Comparison of ENCODE assay signal across 25 mouse cellular contexts in genomic region chr8:119620848-119621465, GRCm38 (mm10). TPM values are rescaled to one million over a fixed set of nuclear protein-coding genes. Genes with fewer than 3 reads are reported as not detected.
DNase-seq lines count a peak whose midpoint lies in the region; ATAC-seq and TF ChIP-seq lines count a peak whose summit lies in the region.
"Had no signal": no experiment of that assay in that cellular context is flagged by ENCODE, and none has a peak within 500 bp of the region (broad histone marks: within the 10 kb centered on the region; RNA-seq: fewer than 3 reads in every experiment).

No protein-coding gene starts in this region.

- H3K9ac ChIP-seq in heart, postnatal 0 days (replicated peaks; ENCODE audit: low read depth, low read length) = no peak overlapping the region
- H3K9ac ChIP-seq in midbrain, embryonic 16.5 days (ENCODE audit: low read depth, low read length) = no peak overlapping the region
- H3K9ac ChIP-seq: embryonic facial prominence, embryonic 13.5 days; forebrain, embryonic 12.5 days; hindbrain, embryonic 13.5 days had no signal

- no peaks in the 10 kb centered on the region for H3K36me3 ChIP-seq in heart, postnatal 0 days (replicated peaks; ENCODE audit: control insufficient read depth, insufficient read depth, low read length)
- H3K36me3 ChIP-seq in midbrain, embryonic 16.5 days (ENCODE audit: control insufficient read depth, insufficient read depth, low read length) = no peaks in the 10 kb centered on the region
- H3K36me3 ChIP-seq: embryonic facial prominence, embryonic 13.5 days; forebrain, embryonic 12.5 days; hindbrain, embryonic 13.5 days had no signal

- no peak for TF ChIP-seq CTCF in heart, postnatal 0 days (IDR thresholded peaks at IDR 0.05; ENCODE audit: low read depth)

- peak; percentile 40 for ATAC-seq in heart, postnatal 0 days (ENCODE audit: insufficient read depth, low read depth)
- no peak for ATAC-seq in midbrain, embryonic 16.5 days
- ATAC-seq: forebrain, embryonic 16.5 days; hindbrain, postnatal 0 days had no signal

- intact Hi-C loops in heart, postnatal 36 days (cut with DNase I) = no loop called here

- H3K4me3 ChIP-seq in heart, postnatal 0 days (ENCODE audit: low read depth, low read length) = no peak overlapping the region
- H3K4me3 ChIP-seq in midbrain, embryonic 16.5 days (ENCODE audit: low read depth, low read length) = no peak overlapping the region
- H3K4me3 ChIP-seq: embryonic facial prominence, embryonic 13.5 days; forebrain, embryonic 12.5 days; hindbrain, embryonic 13.5 days had no signal

- H3K27ac ChIP-seq in heart, postnatal 0 days (ENCODE audit: low read depth) = no peak overlapping the region; the same call in 1 of the 2 replicates
- H3K27ac ChIP-seq in midbrain, embryonic 16.5 days (ENCODE audit: low read length) = no peak overlapping the region
- H3K27ac ChIP-seq: embryonic facial prominence, embryonic 13.5 days; forebrain, embryonic 12.5 days; hindbrain, embryonic 13.5 days; hindbrain, postnatal 0 days; kidney, postnatal 0 days had no signal

- 0 out of 2 replicates have a peak, but pooled peaks cover 6% of the 10 kb centered on the region for H3K27me3 ChIP-seq in heart, postnatal 0 days (ENCODE audit: control insufficient read depth, insufficient read depth, low read length)
- no peaks in the 10 kb centered on the region for H3K27me3 ChIP-seq in midbrain, embryonic 16.5 days (ENCODE audit: control insufficient read depth, insufficient read depth, low read depth, low read length)
- H3K27me3 ChIP-seq: embryonic facial prominence, embryonic 13.5 days; forebrain, embryonic 12.5 days had no signal

- TF ChIP-seq EP300 in heart, postnatal 0 days (IDR thresholded peaks at IDR 0.05; ENCODE audit: low read depth) = no peak

- WGBS in heart, postnatal 0 days = 51% methylated on average over 14 of the region's 14 CpGs
- WGBS in midbrain, embryonic 16.5 days = 89% methylated on average over 14 of the region's 14 CpGs

- peaks cover 6% of the 10 kb centered on the region; the same call in 1 of the 2 replicates for H3K4me1 ChIP-seq in heart, postnatal 0 days (ENCODE audit: control insufficient read depth, insufficient read depth)
- H3K4me1 ChIP-seq in midbrain, embryonic 16.5 days (ENCODE audit: control insufficient read depth, insufficient read depth, low read length) = no peaks in the 10 kb centered on the region
- H3K4me1 ChIP-seq: embryonic facial prominence, embryonic 13.5 days; forebrain, embryonic 12.5 days had no signal

- no peaks in the 10 kb centered on the region for H3K9me3 ChIP-seq in heart, postnatal 0 days (replicated peaks; ENCODE audit: control insufficient read depth, low read length)
- H3K9me3 ChIP-seq in midbrain, embryonic 16.5 days (replicated peaks; ENCODE audit: control insufficient read depth, low read length, poor library complexity, severe bottlenecking) = no peaks in the 10 kb centered on the region
- H3K9me3 ChIP-seq: embryonic facial prominence, embryonic 13.5 days; forebrain, embryonic 12.5 days; hindbrain, embryonic 13.5 days had no signal

- peak; percentile 93 for DNase-seq in heart, adult 11 months
- no peak for DNase-seq in heart, postnatal 36 days
- peak; percentile 21 to 24 for DNase-seq in heart, adult 9 months (ENCODE audit: low spot score in 2 of 2)
- no peak for DNase-seq in heart, postnatal 4 days
- DNase-seq in R1 (ENCODE audit: low read depth, low spot score) = peak; percentile 55
- DNase-seq in heart, postnatal 0 days (ENCODE audit: low spot score) = no peak
- DNase-seq: adrenal gland, adult 2 months; adrenal gland, postnatal 25 days; cerebellum, adult 18-20 months; cerebellum, adult 9-11 months; cerebellum, postnatal 36 days; gastrocnemius, postnatal 10 days; kidney, adult 11 months; kidney, adult 9 months had no signal

- H3K4me2 ChIP-seq in heart, postnatal 0 days (ENCODE audit: low read depth, low read length) = no peak overlapping the region
- H3K4me2 ChIP-seq in midbrain, embryonic 16.5 days (ENCODE audit: low read length) = no peak overlapping the region
- H3K4me2 ChIP-seq: embryonic facial prominence, embryonic 13.5 days; forebrain, embryonic 12.5 days; hindbrain, embryonic 13.5 days had no signal

RNA-seq across cellular contexts. Expression of gene Adad2, which starts 8.4 kb away (rescaled TPM):
- not detected for total RNA-seq in heart, postnatal 36 days (2021)
- total RNA-seq in heart, postnatal 4 days (2021) = not detected
- not detected in 2 replicates for total RNA-seq in heart, postnatal 0 days (2014; rRNA removed; ENCODE audit: low replicate concordance)
- polyA plus RNA-seq in heart, postnatal 0 days (2015; fragmentation: Nextera tagmentation; extraction: Ambion mirVana) = not detected in 2 replicates
- 0.10 and 0.19 TPM in 2 replicates for polyA plus RNA-seq in midbrain, embryonic 16.5 days (2015; fragmentation: Nextera tagmentation; extraction: Ambion mirVana)
- total RNA-seq: adrenal gland, adult 2 months; adrenal gland, postnatal 25 days; gastrocnemius, postnatal 10 days; hematopoietic stem cell, adult 5-6 weeks; MEL had no signal
- polyA plus RNA-seq: adrenal gland, adult 2 months; embryonic facial prominence, embryonic 13.5 days; forebrain, embryonic 16.5 days; frontal cortex, adult 2 months; heart, embryonic 14.5 days; hindbrain, embryonic 13.5 days; kidney, postnatal 0 days had no signal

RNA-seq across cellular contexts. Expression of gene Kcng4, which starts 14.5 kb away (rescaled TPM):
- under 1 TPM; 0.11 to 0.22 TPM for total RNA-seq in heart, postnatal 36 days (2021)
- not detected for total RNA-seq in heart, postnatal 4 days (2021)
- not detected in 2 replicates for total RNA-seq in heart, postnatal 0 days (2014; rRNA removed; ENCODE audit: low replicate concordance)
- 0.04 and 0.10 TPM in 2 replicates for polyA plus RNA-seq in heart, postnatal 0 days (2015; fragmentation: Nextera tagmentation; extraction: Ambion mirVana)
- 0.26 and 1.6 TPM in 2 replicates for polyA plus RNA-seq in midbrain, embryonic 16.5 days (2015; fragmentation: Nextera tagmentation; extraction: Ambion mirVana)
- total RNA-seq: hematopoietic stem cell, adult 5-6 weeks; MEL had no signal
- polyA plus RNA-seq: forebrain, embryonic 16.5 days; heart, embryonic 14.5 days; hindbrain, embryonic 13.5 days had no signal

RNA-seq across cellular contexts. Expression of gene Taf1c, which starts 15.9 kb away (rescaled TPM):
- 1 to 10 TPM; 3.6 to 3.8 TPM for total RNA-seq in heart, postnatal 36 days (2021)
- total RNA-seq in heart, postnatal 4 days (2021) = 1 to 10 TPM; 4.3 to 4.5 TPM
- total RNA-seq in heart, postnatal 0 days (2014; rRNA removed; ENCODE audit: low replicate concordance) = 5.3 and 5.6 TPM in 2 replicates
- polyA plus RNA-seq in heart, postnatal 0 days (2015; fragmentation: Nextera tagmentation; extraction: Ambion mirVana) = 3.4 and 3.7 TPM in 2 replicates
- polyA plus RNA-seq in midbrain, embryonic 16.5 days (2015; fragmentation: Nextera tagmentation; extraction: Ambion mirVana) = 14.3 and 14.6 TPM in 2 replicates

RNA-seq across cellular contexts. Expression of gene Wfdc1, which starts 45.2 kb away (rescaled TPM):
- total RNA-seq in heart, postnatal 36 days (2021) = 10 to 100 TPM; 33.5 to 40.7 TPM
- total RNA-seq in heart, postnatal 4 days (2021) = 10 to 100 TPM; 26.3 to 26.8 TPM
- total RNA-seq in heart, postnatal 0 days (2014; rRNA removed; ENCODE audit: low replicate concordance) = 44.1 and 55.0 TPM in 2 replicates
- polyA plus RNA-seq in heart, postnatal 0 days (2015; fragmentation: Nextera tagmentation; extraction: Ambion mirVana) = 21.0 and 22.4 TPM in 2 replicates
- polyA plus RNA-seq in midbrain, embryonic 16.5 days (2015; fragmentation: Nextera tagmentation; extraction: Ambion mirVana) = 6.0 and 6.3 TPM in 2 replicates
- total RNA-seq: hematopoietic stem cell, adult 5-6 weeks; MEL had no signal

RNA-seq across cellular contexts. Expression of gene Dnaaf1, which starts 45.9 kb away (rescaled TPM):
- total RNA-seq in heart, postnatal 36 days (2021) = not detected
- total RNA-seq in heart, postnatal 4 days (2021) = not detected
- total RNA-seq in heart, postnatal 0 days (2014; rRNA removed; ENCODE audit: low replicate concordance) = not detected in 2 replicates
- 0.07 and 0.41 TPM in 2 replicates for polyA plus RNA-seq in heart, postnatal 0 days (2015; fragmentation: Nextera tagmentation; extraction: Ambion mirVana)
- polyA plus RNA-seq in midbrain, embryonic 16.5 days (2015; fragmentation: Nextera tagmentation; extraction: Ambion mirVana) = 0.75 and 0.83 TPM in 2 replicates
- total RNA-seq: gastrocnemius, postnatal 10 days; hematopoietic stem cell, adult 5-6 weeks; hindbrain, postnatal 0 days had no signal
- polyA plus RNA-seq: adrenal gland, adult 2 months had no signal

Comparison
In these comparisons a context has a peak if more than half of its experiments do, and no peak if none do; other contexts are left out.
1. DNase-seq: peak in heart, adult 11 months (single experiment), heart, adult 9 months (2 of 2) and R1 (single experiment); none in heart, postnatal 36 days (0 of 2), heart, postnatal 4 days (single experiment) and heart, postnatal 0 days (single experiment).